Mouse (Mus musculus) heart, postnatal 10 days (tissue): ENCODE data around the gene Caprin2. TPM values are rescaled to one million over a fixed set of nuclear protein-coding genes. Genes with fewer than 3 reads are reported as not detected.
A peak's percentile ranks its signal among the peaks of the same experiment; 100 is the strongest.
"Not testable (repeated sequence)": the region's sequence is repeated elsewhere in the genome, so short reads cannot be mapped to it uniquely, and the experiment has no call there.

Experiments used
- DNase-seq, 2 experiments: peaks; one replicate each; pipeline ENCODE4 v3.0.0; 2021
- intact Hi-C: fragments of 180-260 bp; cut with DNase I; formaldehyde crosslinking; loops from one replicate; pipeline ENCODE4 v1.15.1; 2025
- total RNA-seq, 2 experiments: library from RNA; stranded (reverse); gene quantifications; 2 replicates each; pipeline ENCODE4 v1.2.3; 2021

Caprin2 gene
- total RNA-seq, result 1 to 10 TPM; 6.2 to 7.8 TPM

GRCm38 (mm10) chr6:148895773-148896506, at the start of gene Caprin2:
Gene Caprin2, minus strand, starts transcription at chr6:148896237.
- intact Hi-C loops, result loop anchor here (2.0 to 10.0 kb wide), 3 partner anchors 67 to 684 kb away; partner anchors contain the start of gene Ergic2
- DNase-seq, result peak; percentile 94 to 95

GRCm38 (mm10) chr6:148944767-148945508, 48.9 kb upstream of the Caprin2 start:
- peak; percentile 76 to 78 for DNase-seq
- intact Hi-C loops, result loop anchor here (5.0 kb wide), 2 partner anchors 157 to 362 kb away; partner anchors contain the start of genes Dennd5b and Resf1

GRCm38 (mm10) chr6:148944344-148944766, 48.3 kb upstream of the Caprin2 start:
- intact Hi-C loops, result no loop called here
- no peak for DNase-seq

GRCm38 (mm10) chr6:148943695-148944094, 47.7 kb upstream of the Caprin2 start:
- intact Hi-C loops, result no loop called here
- no peak for DNase-seq

GRCm38 (mm10) chr6:148942406-148942805, 46.4 kb upstream of the Caprin2 start:
- no peak for DNase-seq
- intact Hi-C loops, result no loop called here

- no peak for DNase-seq
- intact Hi-C loops, result no loop called here
Measured at GRCm38 (mm10) chr6:148941880-148942279, 45.8 kb upstream of the Caprin2 start.

- peak in 1 of 2 experiments; percentile 6 for DNase-seq
- intact Hi-C loops, result not testable (repeated sequence)
Measured at GRCm38 (mm10) chr6:148940383-148940782, 44.3 kb upstream of the Caprin2 start.

- intact Hi-C loops, result no loop called here
- DNase-seq, result no peak
Measured at GRCm38 (mm10) chr6:148937693-148938092, 41.7 kb upstream of the Caprin2 start.

GRCm38 (mm10) chr6:148934961-148935590, 39.0 kb upstream of the Caprin2 start:
- intact Hi-C loops, result no loop called here
- no peak for DNase-seq

GRCm38 (mm10) chr6:148931281-148931680, 35.2 kb upstream of the Caprin2 start:
- no peak for DNase-seq
- intact Hi-C loops, result no loop called here

- intact Hi-C loops, result no loop called here
- DNase-seq, result no peak
Measured at GRCm38 (mm10) chr6:148918841-148919398, 22.9 kb upstream of the Caprin2 start.

- intact Hi-C loops, result no loop called here
Measured at GRCm38 (mm10) chr6:148917672-148918071, 21.6 kb upstream of the Caprin2 start.

GRCm38 (mm10) chr6:148916817-148917216, 20.8 kb upstream of the Caprin2 start:
- intact Hi-C loops, result no loop called here
- peak in 1 of 2 experiments; percentile 22 for DNase-seq

More at GRCm38 (mm10) chr6:148917672-148918071, 21.6 kb upstream of the Caprin2 start:
- DNase-seq, result no peak

GRCm38 (mm10) chr6:148913938-148914337, 17.9 kb upstream of the Caprin2 start:
- intact Hi-C loops, result loop anchor here (1.0 to 5.0 kb wide), 4 partner anchors 207 to 699 kb away; no protein-coding TSS in a partner anchor
- DNase-seq, result peak; percentile 56 to 73

- intact Hi-C loops, result loop anchor here (5.0 kb wide), 3 partner anchors 205 to 680 kb away; no protein-coding TSS in a partner anchor
- DNase-seq, result not testable (repeated sequence)
Measured at GRCm38 (mm10) chr6:148911906-148912305, 15.9 kb upstream of the Caprin2 start.

GRCm38 (mm10) chr6:148906958-148907357, 10.9 kb upstream of the Caprin2 start:
- no peak for DNase-seq
- intact Hi-C loops, result no loop called here

GRCm38 (mm10) chr6:148902728-148903127, 6.7 kb upstream of the Caprin2 start:
- intact Hi-C loops, result no loop called here
- DNase-seq, result no peak

GRCm38 (mm10) chr6:148896507-148896851, 442 bp upstream of the Caprin2 start:
- no peak for DNase-seq
- intact Hi-C loops, result loop anchor here (2.0 to 10.0 kb wide), 3 partner anchors 68 to 684 kb away; partner anchors contain the start of gene Ergic2

- intact Hi-C loops, result loop anchor here (5.0 to 10.0 kb wide), 2 partner anchors 500 to 683 kb away; partner anchors contain the start of gene Ergic2
- peak in 1 of 2 experiments; percentile 8 for DNase-seq
Measured at GRCm38 (mm10) chr6:148894888-148895772, 907 bp downstream of the Caprin2 start.
